Mouse (Mus musculus) stomach, postnatal 0 days (tissue): ENCODE measurements around the gene Pttg1ip.

Source experiments
- CTCF ChIP-seq: IDR thresholded peaks from 2 replicates; pipeline ENCODE4 v1.5.1; 2016; ENCODE audit warnings: antibody characterized with exemption, low read depth, mild to moderate bottlenecking, moderate library complexity
- EP300 ChIP-seq: optimal IDR thresholded peaks from 2 replicates; pipeline ENCODE3; 2016; ENCODE audit warnings: antibody characterized with exemption

DNA sequence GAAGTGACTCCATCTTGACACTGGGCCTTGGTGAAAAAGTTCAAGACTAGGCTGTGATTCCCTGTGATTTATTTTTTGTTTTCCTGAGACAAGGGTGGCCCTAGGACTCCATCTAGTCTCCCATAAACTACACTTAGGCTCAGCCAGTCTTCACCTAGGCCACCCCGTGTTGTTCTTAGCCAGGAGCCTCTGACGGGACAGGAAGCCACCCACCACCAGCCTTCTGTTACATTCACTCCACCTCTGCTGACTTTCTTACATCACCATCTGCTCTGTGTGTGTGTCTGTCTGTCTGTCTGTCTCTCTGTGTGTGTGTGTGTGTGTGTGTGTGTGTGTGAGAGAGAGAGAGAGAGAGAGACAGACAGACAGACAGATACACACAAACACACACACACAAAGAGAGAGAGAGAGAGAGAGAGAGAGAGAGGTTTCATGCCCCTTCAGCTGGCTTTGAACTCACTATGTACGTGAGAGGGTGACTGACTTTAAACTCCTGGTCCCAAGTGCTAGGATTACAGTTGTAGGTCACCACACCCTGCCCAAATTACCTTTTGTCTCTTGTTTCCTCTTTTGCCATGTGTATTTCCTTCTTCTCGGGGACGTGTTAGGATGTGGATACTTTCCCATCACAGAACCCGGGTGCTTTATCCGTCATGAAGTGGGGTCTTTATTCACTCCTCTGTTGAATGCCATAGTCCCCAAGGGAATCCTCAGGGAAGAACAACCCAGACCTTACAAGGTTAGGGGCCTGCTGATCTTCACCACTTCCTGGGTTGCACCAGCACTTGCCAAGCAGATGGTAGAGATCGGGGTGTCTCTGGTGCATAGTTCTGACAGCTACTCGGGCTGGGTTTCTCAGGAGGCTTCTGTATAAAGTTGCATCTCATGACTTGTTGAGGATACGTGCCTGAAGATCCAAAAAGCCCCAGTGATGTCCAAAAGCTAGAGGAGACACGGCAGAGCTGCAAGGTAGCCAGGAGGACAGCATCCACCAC lies 44.0 kb upstream of the Pttg1ip start:
- no peak for TF ChIP-seq CTCF
- TF ChIP-seq EP300, result no peak
